Mouse (Mus musculus): ENCODE results near the gene Flnc. TPM values are rescaled to one million over a fixed set of nuclear protein-coding genes. Genes with fewer than 3 reads are reported as not detected.

Gene Flnc
- polyA plus RNA-seq, 1 experiment from 2014 or later = 94.6 TPM

DNA sequence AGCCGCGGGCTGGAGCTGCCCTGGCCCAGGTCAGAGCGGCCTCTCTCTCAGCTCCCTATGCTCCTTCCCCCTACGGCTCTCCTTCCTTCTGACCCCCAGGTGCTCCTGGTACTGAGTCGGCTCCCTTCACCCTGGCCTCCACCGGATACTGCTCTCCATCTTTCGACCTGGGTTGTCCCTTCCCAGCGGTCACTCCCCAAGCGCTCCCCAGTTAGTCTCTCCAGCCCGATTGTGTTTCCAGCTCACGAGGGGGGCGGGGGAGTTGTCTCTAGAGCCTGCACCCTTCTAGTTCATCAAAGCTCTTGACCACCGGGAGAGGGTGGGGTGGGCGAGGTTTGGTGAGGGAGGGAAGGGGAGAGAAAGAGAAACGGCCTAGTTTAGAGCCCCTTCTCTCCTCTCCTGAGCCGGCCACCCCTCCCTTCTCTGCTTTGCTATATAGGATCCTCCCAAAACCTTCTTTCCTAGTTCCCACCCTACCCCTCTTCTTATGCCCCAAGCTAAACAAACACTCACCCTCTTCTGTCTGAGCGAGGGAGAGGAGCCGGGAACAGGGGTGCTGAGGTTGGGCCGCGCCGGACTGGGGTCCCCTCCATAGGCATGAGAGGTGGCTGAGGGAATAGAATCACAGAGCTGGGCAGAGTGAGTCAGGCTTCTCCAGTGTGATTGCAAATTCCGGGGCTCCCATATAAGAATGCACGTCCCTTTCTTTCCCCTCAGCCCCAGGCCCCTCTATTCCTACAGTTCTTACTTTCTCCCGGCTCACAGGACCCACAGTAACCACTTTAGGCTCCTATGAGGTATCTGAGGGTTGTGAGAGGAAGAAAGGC, 36.1 kb upstream of the Flnc start:
- no peak for TF ChIP-seq CTCF (IDR thresholded peaks at IDR 0.05)
- in situ Hi-C loops (cut with MboI; ENCODE audit: low pct_unique_long_range_greater_than_20kb) = no loop called here
- DNase-seq (ENCODE audit: low read depth, low spot score) (no peak), ATAC-seq (peak; percentile 44)
- no peaks in the 10 kb centered on the region for H3K27me3 ChIP-seq
- ChIA-PET CTCF (interaction anchor here (1.8 to 2.2 kb wide), 2 partner anchors 11 to 31 kb away, joined by 5 to 7 read pairs; no protein-coding TSS in a partner anchor), POLR2A (interaction anchor here (0.9 to 2.4 kb wide), 7 partner anchors 10 to 49 kb away, joined by 3 to 17 read pairs (median 3); partner anchors contain the start of genes Calu and Flnc)

GRCm38 (mm10) chr6:29397575-29397974, 35.5 kb upstream of the Flnc start:
- no peak for TF ChIP-seq CTCF (IDR thresholded peaks at IDR 0.05)
- in situ Hi-C loops (cut with MboI; ENCODE audit: low pct_unique_long_range_greater_than_20kb) = no loop called here
- DNase-seq (ENCODE audit: low read depth, low spot score) (no peak), ATAC-seq (no peak)
- POLR2A ChIA-PET = interaction anchor here (1.1 to 2.4 kb wide), 4 partner anchors 11 to 50 kb away, joined by 3 to 17 read pairs (median 5); partner anchors contain the start of gene Calu
- CTCF ChIA-PET = interaction anchor here (1.8 kb wide), 1 partner anchor 11 kb away, joined by 5 read pairs; no protein-coding TSS in a partner anchor
- no peaks in the 10 kb centered on the region for H3K27me3 ChIP-seq

- CTCF ChIA-PET = no interaction called here
- ATAC-seq (no peak), DNase-seq (ENCODE audit: low read depth, low spot score) (no peak)
- TF ChIP-seq CTCF (IDR thresholded peaks at IDR 0.05) = no peak
- in situ Hi-C loops (cut with MboI; ENCODE audit: low pct_unique_long_range_greater_than_20kb) = no loop called here
- POLR2A ChIA-PET = no interaction called here
- H3K27me3 ChIP-seq = no peaks in the 10 kb centered on the region
These were observed 33.2 kb upstream of the Flnc start for GRCm38 (mm10) chr6:29399851-29400250.

DNA sequence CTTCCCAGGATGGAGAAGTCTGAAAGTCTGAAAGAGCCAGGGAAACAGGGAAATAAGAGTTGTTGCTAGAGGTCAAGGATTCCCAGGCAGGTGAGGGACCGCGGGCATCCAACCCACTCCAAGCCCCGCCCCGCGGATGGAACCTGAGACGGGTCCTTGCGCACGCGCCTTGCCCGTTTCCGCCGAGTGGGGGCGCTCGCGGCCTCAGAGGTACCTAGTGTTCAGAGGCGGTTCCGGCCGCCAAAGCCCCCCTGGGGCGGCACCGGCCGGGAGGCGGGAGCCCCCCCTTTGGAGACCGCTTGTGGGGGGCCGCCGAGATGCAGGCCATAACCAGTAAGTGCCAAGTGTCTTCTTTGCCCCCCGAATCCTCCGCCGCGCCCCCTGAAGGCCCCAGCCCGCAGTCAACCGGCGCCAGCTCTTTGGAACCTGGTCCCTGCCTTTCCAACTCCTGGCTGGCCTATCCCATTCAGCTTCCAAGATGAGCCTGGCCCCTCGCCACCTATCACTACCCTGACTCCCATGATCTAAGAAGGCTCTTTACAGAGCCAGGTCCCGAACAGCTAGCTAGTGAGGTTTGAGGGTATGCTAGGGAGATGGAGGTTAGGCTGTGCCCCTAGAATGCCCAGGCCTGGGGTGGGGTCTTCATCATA, 30.2 kb upstream of the Flnc start:
- in situ Hi-C loops (cut with MboI; ENCODE audit: low pct_unique_long_range_greater_than_20kb) = no loop called here
- ATAC-seq (no peak), DNase-seq (ENCODE audit: low read depth, low spot score) (no peak)
- TF ChIP-seq CTCF (IDR thresholded peaks at IDR 0.05) = no peak
- ChIA-PET CTCF (no interaction called here), POLR2A (no interaction called here)
- no peaks in the 10 kb centered on the region for H3K27me3 ChIP-seq

GRCm38 (mm10) chr6:29406412-29406811, 26.6 kb upstream of the Flnc start:
- in situ Hi-C loops (cut with MboI; ENCODE audit: low pct_unique_long_range_greater_than_20kb) = no loop called here
- DNase-seq (ENCODE audit: low read depth, low spot score) = no peak
- CTCF ChIA-PET = interaction anchor here (1.5 kb wide), 1 partner anchor 16 kb away, joined by 4 read pairs; no protein-coding TSS in a partner anchor
- no peak for ATAC-seq
- POLR2A ChIA-PET = interaction anchor here (1.1 kb wide), 1 partner anchor 11 kb away, joined by 3 read pairs; no protein-coding TSS in a partner anchor
- H3K27me3 ChIP-seq = no peaks in the 10 kb centered on the region
- no peak for TF ChIP-seq CTCF (IDR thresholded peaks at IDR 0.05)

DNA sequence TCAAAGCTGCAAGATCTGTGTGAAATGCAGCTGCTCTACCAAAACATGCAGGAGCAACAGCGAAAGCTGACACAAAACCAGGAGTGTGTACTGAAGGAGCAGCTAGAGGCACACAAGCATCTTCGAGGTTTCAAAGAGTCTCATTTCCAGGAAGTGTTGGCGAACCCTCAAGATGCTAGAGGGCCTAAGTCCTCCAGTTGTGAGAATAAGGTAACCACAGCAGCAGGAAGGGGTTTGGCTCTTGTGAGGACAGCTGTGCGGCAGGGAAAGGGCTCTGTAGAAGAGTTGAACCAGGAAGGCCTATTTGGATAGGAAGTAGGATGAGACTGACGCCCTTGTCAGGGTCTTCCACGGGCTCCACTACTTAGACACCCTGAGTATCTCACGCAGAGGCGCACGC, 17.6 kb upstream of the Flnc start:
- no peak for TF ChIP-seq CTCF (IDR thresholded peaks at IDR 0.05)
- DNase-seq (ENCODE audit: low read depth, low spot score) (no peak), ATAC-seq (no peak)
- CTCF ChIA-PET = interaction anchor here (1.9 kb wide), 1 partner anchor 10 kb away, joined by 5 read pairs; no protein-coding TSS in a partner anchor
- POLR2A ChIA-PET = no interaction called here
- no peaks in the 10 kb centered on the region for H3K27me3 ChIP-seq
- in situ Hi-C loops (cut with MboI; ENCODE audit: low pct_unique_long_range_greater_than_20kb) = no loop called here

GRCm38 (mm10) chr6:29420596-29420995, 12.5 kb upstream of the Flnc start:
- in situ Hi-C loops (cut with MboI; ENCODE audit: low pct_unique_long_range_greater_than_20kb) = no loop called here
- no peak for TF ChIP-seq CTCF (IDR thresholded peaks at IDR 0.05)
- no peak for DNase-seq (ENCODE audit: low read depth, low spot score)
- no peak for ATAC-seq
- CTCF ChIA-PET = no interaction called here
- POLR2A ChIA-PET = interaction anchor here (2.3 kb wide), 1 partner anchor 9 kb away, joined by 5 read pairs; no protein-coding TSS in a partner anchor
- no peaks in the 10 kb centered on the region for H3K27me3 ChIP-seq

DNA sequence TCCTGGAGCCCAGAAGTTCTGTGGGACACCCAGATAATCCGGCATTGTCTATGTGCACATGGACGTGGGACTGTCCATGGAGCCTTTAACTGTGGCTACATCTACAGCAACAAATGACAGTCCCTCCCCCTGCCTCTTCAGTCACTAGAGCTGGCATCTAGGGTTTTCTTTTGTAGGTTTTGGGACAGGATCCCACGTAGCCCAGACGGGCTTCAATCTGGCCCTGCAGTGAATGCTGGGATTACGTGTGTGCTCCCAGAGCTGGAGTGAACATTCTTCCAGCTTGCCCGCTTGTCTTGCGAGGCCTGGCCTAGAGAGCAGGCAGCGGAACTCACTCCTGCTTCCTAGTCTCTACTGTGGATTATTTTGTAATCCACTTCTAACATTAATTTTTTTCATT, 7.9 kb upstream of the Flnc start:
- in situ Hi-C loops (cut with MboI; ENCODE audit: low pct_unique_long_range_greater_than_20kb) = no loop called here
- no peaks in the 10 kb centered on the region for H3K27me3 ChIP-seq
- POLR2A ChIA-PET = interaction anchor here (0.8 kb wide), 1 partner anchor 850 kb away, joined by 3 read pairs; no protein-coding TSS in a partner anchor
- ATAC-seq = no peak
- DNase-seq (ENCODE audit: low read depth, low spot score) = no peak
- no peak for TF ChIP-seq CTCF (IDR thresholded peaks at IDR 0.05)
- CTCF ChIA-PET = interaction anchor here (1.0 to 1.4 kb wide), 2 partner anchors 10 to 12 kb away, joined by 3 to 5 read pairs; no protein-coding TSS in a partner anchor

DNA sequence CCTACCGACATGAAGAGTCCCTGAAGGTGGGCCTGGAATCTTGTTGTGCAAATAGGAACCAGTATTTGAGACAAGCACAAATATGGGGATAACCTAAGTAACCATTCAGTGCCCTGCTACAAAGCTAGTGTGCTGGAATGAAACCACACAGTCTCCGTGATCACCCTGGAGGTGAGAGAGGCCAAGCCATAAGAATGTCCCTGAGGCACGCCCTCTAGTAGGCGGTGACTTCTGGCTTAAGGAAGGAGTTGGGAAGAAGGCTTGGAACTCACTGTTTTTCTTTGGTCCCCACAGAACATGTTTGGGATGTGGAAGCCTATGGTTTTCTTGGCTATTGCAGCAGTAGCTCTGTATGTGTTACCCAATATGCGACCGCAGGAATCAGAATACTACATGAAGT, 6.7 kb upstream of the Flnc start:
- no peaks in the 10 kb centered on the region for H3K27me3 ChIP-seq
- no peak for TF ChIP-seq CTCF (IDR thresholded peaks at IDR 0.05)
- CTCF ChIA-PET = interaction anchor here (1.4 kb wide), 1 partner anchor 11 kb away, joined by 5 read pairs; no protein-coding TSS in a partner anchor
- POLR2A ChIA-PET = no interaction called here
- DNase-seq (ENCODE audit: low read depth, low spot score) (no peak), ATAC-seq (no peak)
- in situ Hi-C loops (cut with MboI; ENCODE audit: low pct_unique_long_range_greater_than_20kb) = no loop called here

DNA sequence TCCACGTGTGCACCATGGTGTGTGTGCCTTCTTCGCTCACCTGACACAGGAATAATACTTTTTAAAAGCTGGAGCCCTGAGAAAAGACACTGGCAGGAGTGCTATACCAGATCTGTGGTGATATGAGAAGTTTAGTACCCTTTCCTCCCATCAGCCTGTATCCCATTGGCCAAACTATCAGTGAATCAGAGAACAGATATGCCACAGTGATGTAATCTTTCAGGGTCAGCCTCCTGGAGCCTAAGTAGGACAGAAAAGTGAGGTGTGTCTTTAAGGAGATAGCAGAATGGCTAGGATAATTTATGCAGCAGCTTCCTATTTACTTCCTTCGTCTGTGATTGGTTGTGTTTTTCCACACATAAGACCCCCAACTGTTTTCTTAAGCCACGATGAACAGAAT, 4.9 kb upstream of the Flnc start:
- POLR2A ChIA-PET = no interaction called here
- no peak for ATAC-seq
- no peak for DNase-seq (ENCODE audit: low read depth, low spot score)
- no peak for TF ChIP-seq CTCF (IDR thresholded peaks at IDR 0.05)
- CTCF ChIA-PET = interaction anchor here (2.4 kb wide), 1 partner anchor 33 kb away, joined by 7 read pairs; the partner anchor contains the start of gene Ccdc136
- no peaks in the 10 kb centered on the region for H3K27me3 ChIP-seq
- in situ Hi-C loops (cut with MboI; ENCODE audit: low pct_unique_long_range_greater_than_20kb) = no loop called here

All from Patski (cell line).